Mouse (Mus musculus) lung, postnatal 0 days (tissue): Measurements from ENCODE around the gene Zdhhc6.

Experiments used
- CTCF ChIP-seq: IDR thresholded peaks from 2 replicates; pipeline ENCODE4 v1.5.1; 2016; ENCODE audit warnings: antibody characterized with exemption, mild to moderate bottlenecking
- EP300 ChIP-seq: IDR thresholded peaks from 2 replicates; pipeline ENCODE4 v1.6.1; 2016; ENCODE audit warnings: antibody characterized with exemption, mild to moderate bottlenecking, control low read depth

DNA sequence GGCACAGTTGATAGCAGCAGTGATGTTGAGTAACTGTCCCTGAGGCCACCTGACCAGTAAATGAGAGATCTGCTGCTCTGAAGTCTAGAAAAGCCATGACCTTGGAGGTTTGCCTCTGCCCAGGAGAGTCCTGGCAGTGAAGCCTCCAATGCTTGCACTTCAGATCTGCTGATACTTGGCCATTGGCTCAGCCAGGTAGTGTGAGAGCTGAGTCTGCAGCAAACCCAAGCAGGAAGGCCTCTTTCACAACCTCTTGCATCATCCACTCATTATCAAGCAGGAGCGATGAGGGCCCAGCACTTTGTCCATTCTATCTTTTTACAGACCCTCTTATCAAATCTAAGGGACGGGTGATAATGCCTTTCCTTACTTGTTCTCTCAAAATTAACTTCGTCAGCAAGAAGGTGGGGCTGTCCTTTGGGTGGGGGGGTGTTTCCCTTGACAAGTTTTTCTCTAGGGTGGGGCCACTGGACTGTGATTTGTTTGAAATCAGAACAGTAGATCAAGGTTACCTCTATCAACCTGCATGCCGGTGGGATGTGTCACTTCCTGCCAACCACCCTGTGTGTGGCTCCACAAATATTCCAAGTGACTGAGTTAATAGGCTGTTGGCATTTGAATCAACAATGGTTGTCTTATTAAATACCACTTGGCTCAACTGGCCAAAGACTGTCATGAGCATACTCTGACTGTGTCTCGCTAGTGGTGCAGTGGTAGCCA lies 58.0 kb downstream of the Zdhhc6 start:
- TF ChIP-seq CTCF (no peak), EP300 (peak; percentile 82)
